Mouse (Mus musculus) B cell, adult 2 months (primary cell): ENCODE data around the gene Entpd5.

Source experiments
- DNase-seq, 2 experiments: peaks; one replicate each; pipeline ENCODE4 v3.0.0; 2022

Entpd5 gene

DNA sequence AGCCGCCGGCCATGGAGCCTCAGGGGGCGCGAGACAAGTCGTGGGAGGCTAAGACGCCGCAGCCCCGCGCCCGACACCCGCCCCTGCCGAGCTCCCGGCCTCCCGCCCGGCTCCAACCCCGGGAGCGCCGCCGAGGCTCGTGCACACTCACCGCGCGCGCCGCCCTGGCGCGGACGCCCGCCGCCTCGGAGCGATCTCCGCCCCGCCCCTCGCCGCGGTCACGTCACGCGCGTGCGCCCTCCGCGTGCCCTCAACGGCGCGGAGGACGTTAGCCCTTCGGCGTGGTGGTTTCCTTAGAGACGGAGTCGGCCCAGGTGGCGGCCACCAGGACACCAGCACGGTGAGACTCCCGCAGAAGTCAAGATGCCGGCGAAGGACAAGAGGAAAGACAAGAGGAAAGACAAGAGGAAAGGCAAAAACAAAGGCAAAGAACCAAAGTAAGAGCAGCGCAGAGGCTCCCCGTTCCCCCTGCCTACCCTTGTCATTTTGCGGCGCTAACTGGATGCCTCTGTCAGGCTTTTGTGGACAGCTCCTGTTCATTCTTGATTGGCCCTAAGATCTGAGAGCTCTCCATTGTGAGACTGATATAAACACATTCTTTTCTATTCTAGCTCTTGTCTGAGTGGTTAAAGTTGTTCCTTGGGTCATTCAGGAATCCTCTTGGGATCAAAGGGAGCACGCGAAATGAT is at the start of gene Entpd5, which contains the start of gene Bbof1:
Gene Entpd5, minus strand, starts transcription at position 211 of the 689 bp plus-strand sequence.
Gene Bbof1, plus strand, starts transcription at position 253 of the 689 bp plus-strand sequence.
- DNase-seq: peak; percentile 93

DNA sequence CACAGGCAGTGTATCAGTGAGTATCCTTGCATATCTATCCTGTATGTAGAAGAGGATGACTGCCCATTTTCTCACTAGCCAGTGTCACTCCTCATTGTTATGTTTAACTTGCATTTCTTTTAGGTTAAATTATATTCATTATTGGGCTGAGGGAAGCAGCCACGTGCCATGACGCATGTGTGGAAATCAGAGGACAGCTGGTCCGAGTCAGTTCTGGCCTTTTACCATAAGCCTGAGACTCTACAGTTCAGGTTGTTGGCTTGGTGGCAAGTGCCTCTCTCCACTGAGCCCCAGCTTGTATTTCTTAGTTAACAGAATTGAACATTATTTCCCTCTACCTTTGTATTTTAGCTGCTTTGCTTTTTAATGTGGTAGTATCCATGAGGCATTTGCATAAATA is 48.1 kb upstream of the Entpd5 start:
- no peak for DNase-seq

DNA sequence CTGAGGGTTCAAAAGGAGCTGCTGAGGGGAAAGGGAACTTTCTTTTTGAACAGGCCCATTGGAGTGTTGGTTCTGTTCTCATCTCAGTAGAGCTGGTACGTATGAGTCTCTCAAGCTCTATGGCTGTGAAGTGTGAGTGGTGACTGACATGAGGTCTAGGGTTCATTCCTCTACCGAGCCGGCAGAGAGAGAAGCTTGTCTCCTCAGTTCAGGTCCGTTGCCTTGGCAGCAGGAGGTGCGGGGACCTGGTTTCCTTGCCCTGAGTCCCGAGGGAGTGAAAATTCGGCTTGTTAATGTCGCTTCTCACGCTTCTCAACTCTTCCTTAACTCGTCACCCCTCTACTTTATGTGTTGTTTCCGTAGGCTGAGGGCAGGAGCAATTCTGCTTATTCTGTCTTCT is 43.0 kb upstream of the Entpd5 start:
- peak in 1 of 2 experiments; percentile 52 for DNase-seq

DNA sequence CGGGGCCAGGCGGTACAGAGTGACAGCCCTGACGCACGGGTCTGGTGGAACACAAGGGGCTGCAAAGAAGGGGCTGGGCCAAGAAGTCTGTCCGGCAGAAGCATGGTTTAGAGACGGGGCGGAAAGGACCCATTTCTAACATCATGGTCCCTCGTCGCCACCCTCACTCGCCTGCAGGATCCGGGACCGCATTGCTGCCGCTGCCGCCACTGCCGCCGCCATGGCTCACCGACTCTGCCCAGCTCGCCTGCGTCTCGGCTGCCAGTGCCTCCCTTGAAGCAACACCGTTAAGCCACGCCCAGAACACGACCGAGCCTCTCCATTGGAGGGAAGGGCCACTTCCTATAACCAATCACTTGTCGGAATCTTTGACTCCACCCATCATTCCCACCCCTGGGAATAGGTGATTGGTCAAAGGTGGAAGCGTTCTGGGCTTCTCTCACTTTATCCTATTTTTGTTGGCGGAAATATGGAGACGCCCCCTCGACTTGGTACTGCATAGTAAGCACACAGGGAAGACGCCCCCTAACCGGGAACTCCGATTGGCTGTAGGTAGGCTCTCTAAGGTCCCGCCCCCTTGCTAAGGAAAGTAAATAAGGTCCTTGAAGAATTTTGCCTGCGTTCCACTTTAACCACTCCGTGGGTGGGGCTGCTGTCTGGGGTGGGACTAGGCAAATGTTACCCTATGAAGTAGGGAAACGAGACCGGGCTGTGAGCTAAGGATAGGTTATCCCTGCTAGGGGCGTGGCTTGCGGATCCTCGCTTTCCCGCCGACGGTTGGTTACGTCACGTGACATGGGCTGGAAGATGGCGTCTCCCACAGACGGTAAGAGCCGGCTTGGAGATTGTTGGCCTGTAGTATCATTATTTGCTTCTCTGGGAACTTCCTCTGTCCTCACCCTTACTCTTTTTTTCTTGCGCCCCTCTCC is 42.2 kb upstream of the Entpd5 start, which contains the start of the genes Aldh6a1 and Lin52:
Gene Aldh6a1, minus strand, starts transcription at position 287 of the 929 bp plus-strand sequence.
Gene Lin52, plus strand, starts transcription at position 705 of the 929 bp plus-strand sequence.
- peak; percentile 92 to 97 for DNase-seq

DNA sequence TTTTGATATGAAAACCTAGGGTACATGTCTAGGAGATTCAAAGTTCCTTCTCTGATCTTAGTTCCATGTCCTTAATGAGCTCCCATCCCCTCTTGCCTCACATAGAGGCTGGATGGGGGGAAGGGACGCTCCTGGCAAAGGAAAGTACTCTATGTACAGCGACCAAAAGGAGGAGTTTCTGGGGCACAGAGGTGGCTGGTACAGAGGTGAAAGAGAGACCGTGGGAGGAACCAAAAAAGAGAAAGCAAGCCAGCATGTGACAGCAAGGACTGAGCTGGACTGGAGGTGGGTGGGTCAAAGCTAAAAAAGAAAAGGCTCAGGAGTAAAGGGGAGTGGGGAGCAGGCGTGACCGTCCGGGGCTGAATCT is 41.5 kb upstream of the Entpd5 start:
- no peak for DNase-seq

DNA sequence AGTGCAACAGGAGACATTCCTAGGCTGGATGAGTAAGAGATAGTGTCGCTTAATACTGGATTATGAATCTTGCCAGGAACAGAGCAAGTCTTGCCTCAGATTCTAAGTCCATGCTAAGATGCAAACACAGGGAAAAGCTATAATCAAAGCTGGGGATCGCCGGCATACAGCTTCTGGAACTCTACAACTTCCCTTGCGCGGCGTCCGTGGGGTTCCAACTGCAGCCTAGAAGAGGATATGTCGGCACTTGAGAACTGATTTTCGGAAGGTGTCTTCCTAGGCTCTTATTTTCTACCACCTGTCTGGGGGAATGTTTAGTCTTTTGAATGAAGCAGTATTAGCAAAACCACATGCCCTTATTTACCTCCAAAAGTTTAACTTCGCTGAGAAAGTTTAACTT is 41.1 kb upstream of the Entpd5 start:
- no peak for DNase-seq

DNA sequence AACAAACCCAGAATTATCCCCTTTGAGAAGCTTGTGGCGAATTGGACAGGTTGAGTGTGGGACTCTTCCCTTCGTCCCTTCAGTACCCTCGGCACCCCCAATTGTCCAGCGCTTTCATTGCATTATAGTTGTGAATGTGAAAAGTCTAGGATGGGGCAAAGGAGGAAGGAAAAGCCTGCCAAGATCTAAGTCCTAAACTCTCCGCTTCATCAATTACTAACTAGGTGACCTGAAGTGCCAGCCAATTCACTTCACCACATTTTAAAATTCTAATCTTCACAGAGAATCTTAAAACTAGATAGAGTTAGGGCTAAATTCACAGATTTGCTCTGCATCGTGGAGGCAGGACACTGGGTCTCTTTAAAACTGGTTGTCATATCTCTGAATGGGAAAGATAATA is 39.4 kb upstream of the Entpd5 start:
- no peak for DNase-seq

DNA sequence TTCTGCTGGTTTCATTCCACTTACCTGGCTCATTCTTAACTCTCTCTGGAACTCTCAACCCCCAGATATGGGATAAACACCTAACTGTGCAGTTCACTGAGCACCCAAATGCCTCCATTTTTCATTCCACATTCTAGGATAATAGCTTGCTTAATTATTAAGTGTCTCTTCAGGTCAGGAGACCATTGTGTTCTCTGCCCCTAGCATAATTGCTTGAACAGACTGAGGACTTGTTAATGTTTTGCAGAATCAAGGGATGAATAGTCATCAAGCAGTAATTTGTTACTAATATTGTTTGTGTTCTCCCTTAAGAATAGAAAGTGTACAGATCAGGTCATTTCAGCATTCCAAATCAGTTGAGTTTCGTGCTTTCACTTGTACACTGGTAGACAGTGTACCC is 38.6 kb upstream of the Entpd5 start:
- DNase-seq: no peak

DNA sequence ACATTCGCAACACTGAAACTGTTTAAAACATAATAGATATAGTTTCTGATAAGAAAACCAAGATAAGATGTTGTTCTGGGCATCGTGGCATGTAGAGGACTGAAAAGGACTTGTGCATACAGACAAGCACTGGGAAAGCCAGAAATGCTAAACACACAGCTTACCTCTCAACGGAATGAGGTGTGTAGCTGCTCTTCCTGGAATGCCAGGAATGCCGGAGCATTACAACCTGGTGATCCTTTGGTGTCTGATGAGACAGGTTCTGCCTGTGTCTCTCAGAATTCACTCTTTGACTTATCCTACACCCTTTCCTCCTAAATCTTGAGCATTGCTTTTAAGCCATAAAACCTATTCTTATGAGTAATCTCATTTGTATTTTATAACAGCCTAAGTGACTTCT is 33.7 kb upstream of the Entpd5 start:
- DNase-seq: no peak

DNA sequence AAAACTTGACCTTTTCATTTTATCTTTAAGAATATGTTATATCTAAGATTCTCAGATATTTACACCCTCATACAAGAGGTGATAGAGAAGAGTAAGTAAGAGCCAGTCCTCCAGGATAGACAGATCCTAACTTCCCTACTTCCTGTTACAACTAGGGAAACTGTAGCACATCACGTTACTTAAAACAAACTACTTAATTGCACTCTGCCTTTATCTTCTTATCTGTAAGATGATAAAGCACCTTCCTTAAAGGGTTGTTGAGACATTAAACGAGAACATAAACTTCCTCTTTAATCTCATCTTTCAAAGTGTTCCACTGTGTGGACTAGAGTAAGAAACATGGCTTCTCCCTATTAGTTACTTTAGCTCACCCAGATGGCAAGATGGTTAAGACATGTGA is 29.9 kb upstream of the Entpd5 start:
- no peak for DNase-seq

DNA sequence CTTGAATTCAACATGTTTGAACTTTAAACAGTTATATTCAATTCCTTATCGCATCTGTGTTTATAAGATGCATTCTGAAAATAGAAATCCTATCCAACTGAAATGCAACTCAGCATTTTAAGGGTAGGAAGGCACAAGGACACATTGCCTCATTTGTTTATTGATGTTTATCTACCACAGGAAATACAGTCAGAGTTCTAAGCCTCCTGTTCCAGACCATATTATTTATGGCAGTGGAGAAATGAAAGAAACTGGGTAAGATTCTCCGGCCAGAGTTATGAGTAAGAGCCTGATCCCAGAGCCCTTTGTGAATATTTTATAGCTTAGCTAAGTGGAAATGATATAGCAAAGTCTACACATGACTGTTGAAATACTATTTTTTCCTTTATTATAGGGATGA is 21.0 kb upstream of the Entpd5 start:
- no peak for DNase-seq

DNA sequence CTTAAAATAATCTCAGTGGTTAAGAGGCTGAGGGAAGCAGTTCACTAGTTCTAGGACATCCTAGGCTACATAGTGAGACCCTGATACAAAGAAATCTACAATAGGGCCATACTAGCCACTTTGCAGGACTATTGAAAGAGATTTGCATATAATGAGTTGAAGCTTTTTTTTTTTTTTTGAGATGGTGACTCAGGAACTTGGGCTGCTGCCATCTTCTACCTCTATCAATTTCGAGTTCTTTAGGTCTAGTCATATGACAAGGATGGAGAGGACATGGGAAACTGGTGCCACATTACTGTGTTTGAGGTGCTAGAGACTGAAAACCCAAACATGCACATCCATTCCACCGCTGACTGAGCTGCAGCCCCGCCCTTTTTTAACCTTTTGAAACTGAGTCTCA is 15.2 kb upstream of the Entpd5 start:
- no peak for DNase-seq

DNA sequence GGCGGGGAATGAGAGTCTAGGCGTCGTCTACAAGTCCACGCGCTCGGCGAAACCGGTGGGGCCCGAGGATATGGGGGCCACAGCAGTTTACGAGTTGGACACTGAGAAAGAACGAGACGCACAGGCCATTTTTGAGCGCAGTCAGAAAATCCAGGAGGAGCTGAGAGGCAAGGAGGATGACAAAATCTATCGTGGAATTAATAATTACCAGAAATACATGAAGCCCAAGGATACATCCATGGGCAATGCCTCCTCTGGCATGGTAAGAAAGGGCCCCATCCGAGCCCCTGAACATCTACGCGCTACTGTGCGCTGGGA is 8.7 kb upstream of the Entpd5 start:
- DNase-seq: no peak

DNA sequence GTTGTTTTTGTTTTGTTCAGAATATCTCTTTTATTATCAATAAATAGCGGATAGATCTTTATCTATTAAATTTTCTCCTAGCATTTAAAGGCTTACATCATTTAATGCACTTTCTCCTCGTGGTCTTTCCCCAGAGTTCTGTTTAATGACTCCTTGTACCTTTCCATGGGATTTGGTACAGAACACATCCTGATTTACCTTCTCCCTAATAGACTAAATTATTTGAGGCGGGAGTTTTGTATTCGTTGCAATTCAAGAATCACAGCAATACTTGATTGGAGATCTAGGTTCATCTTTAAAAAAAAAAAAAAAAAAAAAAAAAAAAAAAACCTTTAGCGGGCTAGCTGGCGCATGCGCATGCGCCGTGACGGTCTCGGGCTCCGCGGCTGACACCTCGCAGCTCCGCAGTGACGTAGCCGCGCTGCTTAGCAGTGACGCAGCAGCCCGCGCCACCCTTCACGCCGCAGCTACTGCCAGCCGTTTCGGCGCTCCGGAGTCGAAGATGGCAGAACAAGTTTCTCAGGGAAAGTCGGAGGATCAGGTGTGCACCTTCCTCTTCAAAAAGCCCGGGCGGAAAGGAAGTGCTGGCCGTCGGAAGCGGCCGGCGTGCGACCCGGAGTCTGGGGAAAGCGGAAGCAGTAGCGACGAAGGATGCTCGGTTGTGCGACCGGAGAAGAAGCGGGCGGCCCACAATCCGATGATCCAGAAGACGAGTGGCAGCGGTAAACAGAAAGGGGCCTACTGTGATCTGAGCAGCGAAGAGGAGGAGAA is 8.2 kb upstream of the Entpd5 start, which contains the start of gene Rnf113a2:
Gene Rnf113a2, plus strand, starts transcription at position 363 of the 771 bp plus-strand sequence.
- DNase-seq: peak; percentile 86 to 89

DNA sequence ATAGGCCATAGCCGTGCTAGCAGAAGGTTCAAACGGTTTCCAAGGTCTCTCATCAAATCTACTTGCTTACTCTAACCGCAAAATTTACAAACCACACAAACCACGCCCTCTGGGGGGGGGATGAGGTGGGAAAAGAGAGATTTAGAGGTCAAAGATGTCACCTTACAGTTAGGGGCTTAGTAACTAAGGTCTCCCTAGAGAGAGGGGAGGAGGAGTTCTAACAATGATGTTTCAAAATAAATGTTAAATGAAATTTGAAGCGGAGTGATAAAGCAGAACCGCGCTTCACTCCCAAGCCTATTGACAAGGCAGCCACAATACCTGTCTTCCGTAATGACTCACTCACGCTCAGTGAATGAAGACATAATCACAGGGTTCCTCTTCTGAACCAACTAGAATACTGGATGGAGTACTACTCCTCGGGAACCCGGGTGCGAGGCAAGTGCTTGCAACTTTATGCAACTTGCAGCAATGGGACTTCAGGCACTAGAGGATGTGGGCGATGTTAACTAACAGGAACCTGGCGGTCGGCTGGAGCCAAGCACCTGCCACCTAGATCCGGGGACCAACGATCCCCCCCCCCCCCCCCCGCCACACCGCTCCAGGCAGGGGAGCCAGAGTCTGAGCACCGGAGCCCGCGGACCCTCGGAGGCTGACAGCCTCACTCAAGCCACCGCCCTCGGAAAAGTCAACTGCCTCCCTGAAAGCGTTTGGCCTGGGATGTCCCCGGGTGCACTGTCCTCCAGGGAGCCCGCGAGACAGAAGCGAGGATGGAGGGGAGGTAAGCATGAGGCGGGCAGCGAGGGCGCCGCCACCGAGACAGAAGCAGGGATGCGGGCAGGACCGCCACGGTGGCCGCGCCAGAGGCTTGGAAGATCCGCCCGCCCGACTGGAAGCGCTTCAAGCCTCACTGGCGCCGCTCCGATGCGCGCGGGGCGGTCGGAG is 683 bp downstream of the Entpd5 start:
- DNase-seq: peak; percentile 89 to 92

DNA sequence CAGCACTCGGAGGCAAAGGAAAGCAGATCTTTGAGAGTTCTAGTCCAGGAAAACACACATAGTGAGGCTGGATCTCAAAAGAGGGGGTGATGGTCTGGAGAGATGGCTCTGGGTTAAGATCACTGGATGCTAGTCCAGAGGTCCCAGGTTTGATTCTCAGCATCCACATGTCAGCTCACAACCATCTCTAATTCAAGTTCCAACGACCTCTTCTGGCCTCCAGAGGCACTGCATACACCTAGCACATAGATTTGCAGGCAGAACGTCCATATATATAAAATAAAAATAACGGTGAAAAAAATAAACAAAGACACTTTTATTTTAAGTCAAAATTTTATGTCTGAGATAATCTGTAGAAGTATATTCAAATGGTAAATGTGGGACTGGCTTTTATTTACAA is 1.6 kb downstream of the Entpd5 start:
- DNase-seq: no peak

DNA sequence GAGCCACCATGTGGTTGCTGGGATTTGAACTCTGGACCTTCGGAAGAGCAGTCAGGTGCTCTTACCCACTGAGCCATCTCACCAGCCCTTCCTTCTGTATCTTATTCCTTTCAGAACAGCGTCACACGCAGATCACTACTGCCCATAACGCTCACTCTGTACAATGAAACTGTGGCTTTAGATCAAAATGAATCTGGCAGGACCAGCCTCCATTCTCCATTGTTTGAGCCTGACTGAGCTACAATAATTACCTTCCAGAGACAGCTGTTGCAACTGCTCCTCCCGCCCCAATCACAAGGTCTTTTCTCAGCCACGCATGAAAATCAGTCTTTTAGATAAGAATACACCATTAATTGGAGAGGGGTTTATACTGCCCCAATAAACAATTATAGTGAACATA is 4.3 kb downstream of the Entpd5 start:
- DNase-seq: no peak

DNA sequence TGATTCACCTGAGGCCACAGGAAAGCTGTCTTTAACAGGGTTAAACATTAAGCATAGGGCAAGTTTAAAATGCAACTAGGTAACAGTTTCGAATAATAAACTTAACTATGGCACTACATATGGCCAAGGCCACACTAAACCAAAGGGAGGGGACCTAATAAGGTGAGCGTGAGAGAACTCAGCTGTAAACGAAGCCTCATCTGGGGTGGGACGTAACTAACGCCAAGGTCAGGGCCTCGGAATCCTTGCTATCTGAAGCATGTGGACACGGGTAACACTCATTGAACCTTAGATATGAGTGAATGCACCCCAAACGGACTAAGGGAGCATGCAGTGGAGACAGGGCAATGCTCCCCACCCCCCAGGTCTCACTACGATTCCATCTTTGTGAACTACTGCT is 5.9 kb downstream of the Entpd5 start:
- no peak for DNase-seq

DNA sequence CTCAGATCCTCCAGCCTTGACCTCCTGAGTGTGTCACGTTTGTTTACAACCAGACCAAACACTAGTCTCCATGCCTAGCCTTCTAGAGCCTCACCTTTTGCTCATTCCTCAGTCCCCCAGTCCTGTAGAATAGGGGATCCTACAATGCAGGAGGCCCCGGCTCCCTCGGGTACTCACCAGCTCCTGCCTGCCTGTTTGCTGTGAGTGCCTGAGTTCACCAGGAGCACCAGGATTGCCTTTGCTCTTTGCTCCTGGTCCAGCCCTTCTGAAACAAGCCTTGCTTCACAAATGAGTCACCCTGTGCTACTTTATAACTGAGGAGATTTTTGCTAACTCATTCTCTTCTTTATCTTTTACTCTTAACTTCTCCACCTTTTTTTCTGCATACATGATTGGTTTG is 8.2 kb downstream of the Entpd5 start:
- DNase-seq: no peak

DNA sequence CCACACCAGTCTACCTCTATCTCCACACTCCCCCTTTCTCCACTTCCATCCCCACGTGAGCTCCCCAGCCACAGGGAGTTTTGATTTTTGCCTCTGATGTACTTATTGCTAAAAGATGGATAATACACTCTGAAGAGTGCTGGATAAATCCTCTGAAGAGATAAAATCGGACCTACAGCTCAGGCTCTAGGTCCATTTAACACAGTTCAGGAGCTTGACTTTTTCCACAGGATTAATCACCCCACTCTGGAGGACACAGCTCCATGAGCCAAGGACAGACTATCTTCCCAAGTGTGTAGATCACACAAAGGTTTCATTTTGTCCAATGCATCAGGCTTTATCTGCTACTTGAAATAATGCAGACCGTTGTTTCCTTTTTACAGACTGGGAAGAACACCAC is 8.8 kb downstream of the Entpd5 start:
- no peak for DNase-seq

DNA sequence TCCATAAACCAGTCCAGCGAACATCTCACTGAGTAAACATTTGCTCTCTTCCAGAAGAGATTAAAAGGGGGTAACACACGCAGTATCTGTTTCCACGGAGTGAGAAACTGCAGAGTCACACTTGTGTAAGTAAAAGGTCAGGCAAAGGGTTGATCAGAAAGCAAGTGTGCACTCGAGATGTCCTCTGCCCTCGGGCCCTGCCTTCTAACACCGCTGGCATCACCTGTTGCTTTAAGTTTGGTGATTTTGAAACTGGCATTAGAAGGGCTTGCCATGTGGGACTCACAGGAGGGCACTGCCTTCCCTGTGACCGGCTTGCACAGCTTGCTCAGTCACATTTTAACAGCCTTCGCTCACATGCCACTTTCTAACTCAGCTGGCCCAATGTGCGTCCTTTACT is 9.2 kb downstream of the Entpd5 start:
- no peak for DNase-seq

DNA sequence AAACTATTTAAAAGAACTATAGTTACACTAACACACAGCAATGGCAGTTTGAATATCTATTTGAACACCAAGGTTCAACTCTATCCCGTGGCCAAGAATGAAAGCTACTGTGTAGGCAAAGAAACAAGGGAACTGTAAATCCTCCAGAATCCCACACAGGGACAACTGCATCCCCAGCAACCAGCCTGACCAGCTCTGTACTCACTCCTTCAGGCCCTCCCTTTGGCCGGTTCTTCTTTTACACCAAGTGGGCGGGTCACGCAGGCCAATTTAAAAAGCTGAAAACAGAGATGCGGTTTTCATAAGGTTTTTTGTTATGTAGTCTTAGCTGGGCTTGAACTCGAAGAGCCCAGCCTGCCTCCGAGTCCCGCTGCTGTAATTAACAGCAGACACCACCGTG is 9.7 kb downstream of the Entpd5 start:
- DNase-seq: no peak
